Mouse (Mus musculus): ENCODE measurements at regions not wholly inside any gene's neighbourhood (a gene's known extent, or its start where the extent isn't known, plus 50 kb on each side); places are given as distances from the start of the nearest gene placed in this dataset.
A peak's percentile ranks its signal among the peaks of the same experiment; 100 is the strongest.

- H3K9me3 ChIP-seq (ENCODE audit: control insufficient read depth, low read length): no peaks in the 10 kb centered on the region
- H3K36me3 ChIP-seq (ENCODE audit: control insufficient read depth, insufficient read depth, low read length): no peaks in the 10 kb centered on the region
- H3K4me3 ChIP-seq (replicated peaks; ENCODE audit: low read length): no peak overlapping the region
- TF ChIP-seq POLR2A (IDR thresholded peaks at IDR 0.05; ENCODE audit: borderline replicate concordance, extremely low read depth, insufficient read depth, insufficient read length): no peak
- 77% methylated on average over 5 of the region's 5 CpGs for WGBS
- H3K4me2 ChIP-seq (replicated peaks; ENCODE audit: low read depth, low read length, severe bottlenecking): no peak overlapping the region
- no peak overlapping the region for H3K27ac ChIP-seq (replicated peaks; ENCODE audit: low read depth, low read length)
- no peak overlapping the region for H3K9ac ChIP-seq (ENCODE audit: low read depth, low read length, severe bottlenecking)
- ATAC-seq (ENCODE audit: low FRiP score, low read depth) (no peak), DNase-seq (ENCODE audit: low spot score) (no peak)
- 0 out of 2 replicates have a peak, but pooled peaks cover 2% of the 10 kb centered on the region for H3K4me1 ChIP-seq (ENCODE audit: control insufficient read depth, insufficient read depth, low read length)
- no peaks in the 10 kb centered on the region for H3K27me3 ChIP-seq (ENCODE audit: control insufficient read depth, insufficient read depth, low read length)
These were observed 369.3 kb upstream of the Zeb2 start for GRCm38 (mm10) chr2:45486530-45486929.

GRCm38 (mm10) chr2:45485477-45485876 lies 368.3 kb upstream of the Zeb2 start:
- TF ChIP-seq POLR2A (IDR thresholded peaks at IDR 0.05; ENCODE audit: borderline replicate concordance, extremely low read depth, insufficient read depth, insufficient read length): no peak
- no peaks in the 10 kb centered on the region for H3K9me3 ChIP-seq (ENCODE audit: control insufficient read depth, low read length)
- no peak overlapping the region for H3K4me2 ChIP-seq (replicated peaks; ENCODE audit: low read depth, low read length, severe bottlenecking)
- H3K27me3 ChIP-seq (ENCODE audit: control insufficient read depth, insufficient read depth, low read length): no peaks in the 10 kb centered on the region
- no peak overlapping the region for H3K4me3 ChIP-seq (replicated peaks; ENCODE audit: low read length)
- H3K4me1 ChIP-seq (ENCODE audit: control insufficient read depth, insufficient read depth, low read length): 0 out of 2 replicates have a peak, but pooled peaks cover 2% of the 10 kb centered on the region
- no peak overlapping the region for H3K27ac ChIP-seq (replicated peaks; ENCODE audit: low read depth, low read length)
- DNase-seq (ENCODE audit: low spot score): peak; percentile 45
- WGBS: 55% methylated on average over 10 of the region's 10 CpGs
- ATAC-seq (ENCODE audit: low FRiP score, low read depth): peak; percentile 37
- no peak overlapping the region for H3K9ac ChIP-seq (ENCODE audit: low read depth, low read length, severe bottlenecking)
- no peaks in the 10 kb centered on the region for H3K36me3 ChIP-seq (ENCODE audit: control insufficient read depth, insufficient read depth, low read length)

DNA sequence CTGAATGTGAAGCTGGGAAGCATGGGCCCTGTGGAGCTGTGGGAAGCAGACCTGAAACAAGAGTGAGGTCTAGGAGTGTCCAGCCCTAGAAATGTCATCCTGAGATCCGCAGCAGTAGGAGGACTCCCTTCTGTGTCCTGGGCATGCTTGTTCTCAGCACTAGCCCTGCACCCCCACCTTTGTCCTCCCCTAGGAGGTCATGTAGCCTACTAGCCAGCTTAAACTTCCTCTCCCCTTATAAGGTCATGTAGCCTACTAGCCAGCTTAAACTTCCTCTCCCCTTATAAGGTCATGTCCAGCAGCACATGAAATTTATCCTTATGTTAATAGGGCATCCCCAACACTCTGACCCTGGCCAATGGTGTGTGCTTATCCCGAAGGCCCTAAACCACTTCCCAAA lies 363.5 kb upstream of the Zeb2 start:
- no peaks in the 10 kb centered on the region for H3K27me3 ChIP-seq (ENCODE audit: control insufficient read depth, insufficient read depth, low read length)
- DNase-seq (ENCODE audit: low spot score) (no peak), ATAC-seq (ENCODE audit: low FRiP score, low read depth) (no peak)
- WGBS: 74% methylated on average over 2 of the region's 2 CpGs
- H3K4me2 ChIP-seq (replicated peaks; ENCODE audit: low read depth, low read length, severe bottlenecking): no peak overlapping the region
- no peak overlapping the region for H3K9ac ChIP-seq (ENCODE audit: low read depth, low read length, severe bottlenecking)
- H3K9me3 ChIP-seq (ENCODE audit: control insufficient read depth, low read length): no peaks in the 10 kb centered on the region
- H3K27ac ChIP-seq (replicated peaks; ENCODE audit: low read depth, low read length): no peak overlapping the region
- no peak overlapping the region for H3K4me3 ChIP-seq (replicated peaks; ENCODE audit: low read length)
- no peak for TF ChIP-seq POLR2A (IDR thresholded peaks at IDR 0.05; ENCODE audit: borderline replicate concordance, extremely low read depth, insufficient read depth, insufficient read length)
- no peaks in the 10 kb centered on the region for H3K36me3 ChIP-seq (ENCODE audit: control insufficient read depth, insufficient read depth, low read length)
- H3K4me1 ChIP-seq (ENCODE audit: control insufficient read depth, insufficient read depth, low read length): 0 out of 2 replicates have a peak, but pooled peaks cover 2% of the 10 kb centered on the region

DNA sequence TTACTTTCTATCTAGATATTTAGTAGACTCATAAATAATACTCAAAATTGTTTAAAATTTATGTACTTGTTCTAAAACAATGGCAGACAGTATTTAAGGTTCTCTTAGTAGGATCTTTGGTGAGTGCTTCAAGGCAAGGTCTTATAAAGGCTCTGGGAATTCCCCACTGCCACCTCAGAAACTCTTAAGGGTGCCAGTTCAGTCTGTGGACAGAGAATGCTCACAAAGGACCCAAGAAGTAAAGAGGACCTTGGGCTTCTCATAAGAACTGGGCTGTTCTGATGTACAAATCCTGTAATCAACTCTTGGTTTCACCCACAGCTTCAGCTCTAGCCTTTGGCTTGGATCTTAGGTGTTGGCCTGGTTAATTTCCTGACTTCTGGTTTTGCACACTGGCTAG lies 358.8 kb upstream of the Zeb2 start:
- no peak for ATAC-seq (ENCODE audit: low FRiP score, low read depth)
- TF ChIP-seq POLR2A (IDR thresholded peaks at IDR 0.05; ENCODE audit: borderline replicate concordance, extremely low read depth, insufficient read depth, insufficient read length): no peak

GRCm38 (mm10) chr2:45464306-45464705 lies 347.1 kb upstream of the Zeb2 start:
- 86% methylated on average over 4 of the region's 4 CpGs for WGBS
- ATAC-seq (ENCODE audit: low FRiP score, low read depth) (no peak), DNase-seq (ENCODE audit: low spot score) (no peak)
- no peaks in the 10 kb centered on the region for H3K27me3 ChIP-seq (ENCODE audit: control insufficient read depth, insufficient read depth, low read length)
- H3K4me3 ChIP-seq (replicated peaks; ENCODE audit: low read length): no peak overlapping the region
- no peaks in the 10 kb centered on the region for H3K9me3 ChIP-seq (ENCODE audit: control insufficient read depth, low read length)
- H3K36me3 ChIP-seq (ENCODE audit: control insufficient read depth, insufficient read depth, low read length): no peaks in the 10 kb centered on the region
- no peak for TF ChIP-seq POLR2A (IDR thresholded peaks at IDR 0.05; ENCODE audit: borderline replicate concordance, extremely low read depth, insufficient read depth, insufficient read length)
- no peaks in the 10 kb centered on the region for H3K4me1 ChIP-seq (ENCODE audit: control insufficient read depth, insufficient read depth, low read length)
- H3K4me2 ChIP-seq (replicated peaks; ENCODE audit: low read depth, low read length, severe bottlenecking): no peak overlapping the region
- no peak overlapping the region for H3K9ac ChIP-seq (ENCODE audit: low read depth, low read length, severe bottlenecking)
- H3K27ac ChIP-seq (replicated peaks; ENCODE audit: low read depth, low read length): no peak overlapping the region

More for the DNA sequence above, 358.8 kb upstream of the Zeb2 start:
- H3K4me3 ChIP-seq (replicated peaks; ENCODE audit: low read length): no peak overlapping the region
- H3K27me3 ChIP-seq (ENCODE audit: control insufficient read depth, insufficient read depth, low read length): no peaks in the 10 kb centered on the region
- no peak for DNase-seq (ENCODE audit: low spot score)
- H3K36me3 ChIP-seq (ENCODE audit: control insufficient read depth, insufficient read depth, low read length): no peaks in the 10 kb centered on the region
- H3K9ac ChIP-seq (ENCODE audit: low read depth, low read length, severe bottlenecking): no peak overlapping the region
- no peaks in the 10 kb centered on the region for H3K4me1 ChIP-seq (ENCODE audit: control insufficient read depth, insufficient read depth, low read length)
- no peaks in the 10 kb centered on the region for H3K9me3 ChIP-seq (ENCODE audit: control insufficient read depth, low read length)
- no peak overlapping the region for H3K4me2 ChIP-seq (replicated peaks; ENCODE audit: low read depth, low read length, severe bottlenecking)
- no peak overlapping the region for H3K27ac ChIP-seq (replicated peaks; ENCODE audit: low read depth, low read length)

DNA sequence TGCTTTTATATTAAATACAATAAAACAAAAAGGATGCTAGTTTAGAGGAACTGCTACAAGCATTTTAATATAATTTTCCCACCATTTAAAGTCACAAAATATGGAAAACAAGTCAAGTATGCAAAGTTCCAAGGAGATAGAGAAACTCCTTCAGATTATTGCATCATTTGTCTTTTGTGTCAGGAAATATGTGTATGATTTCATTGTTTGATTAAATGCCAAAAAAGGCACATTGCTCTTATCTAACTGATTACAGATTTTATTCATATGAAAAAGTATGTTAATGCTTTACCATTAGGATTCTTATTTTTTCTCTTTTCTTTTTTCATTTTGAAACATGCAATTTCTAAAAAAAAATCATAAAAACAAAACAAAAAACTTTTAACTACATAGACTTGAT lies 342.2 kb upstream of the Zeb2 start:
- DNase-seq (ENCODE audit: low spot score) (no peak), ATAC-seq (ENCODE audit: low FRiP score, low read depth) (no peak)
- Histone ChIP-seq H3K9me3 (ENCODE audit: control insufficient read depth, low read length) (no peaks in the 10 kb centered on the region), H3K36me3 (ENCODE audit: control insufficient read depth, insufficient read depth, low read length) (no peaks in the 10 kb centered on the region), H3K4me2 (replicated peaks; ENCODE audit: low read depth, low read length, severe bottlenecking) (no peak overlapping the region), H3K4me3 (replicated peaks; ENCODE audit: low read length) (no peak overlapping the region), H3K4me1 (ENCODE audit: control insufficient read depth, insufficient read depth, low read length) (no peaks in the 10 kb centered on the region), H3K27ac (replicated peaks; ENCODE audit: low read depth, low read length) (no peak overlapping the region), H3K9ac (ENCODE audit: low read depth, low read length, severe bottlenecking) (no peak overlapping the region), H3K27me3 (ENCODE audit: control insufficient read depth, insufficient read depth, low read length) (no peaks in the 10 kb centered on the region)
- no peak for TF ChIP-seq POLR2A (IDR thresholded peaks at IDR 0.05; ENCODE audit: borderline replicate concordance, extremely low read depth, insufficient read depth, insufficient read length)

Data from limb, embryonic 14.5 days (tissue).